18 mouse cellular contexts compared by ENCODE assay signal in the genomic region with DNA sequence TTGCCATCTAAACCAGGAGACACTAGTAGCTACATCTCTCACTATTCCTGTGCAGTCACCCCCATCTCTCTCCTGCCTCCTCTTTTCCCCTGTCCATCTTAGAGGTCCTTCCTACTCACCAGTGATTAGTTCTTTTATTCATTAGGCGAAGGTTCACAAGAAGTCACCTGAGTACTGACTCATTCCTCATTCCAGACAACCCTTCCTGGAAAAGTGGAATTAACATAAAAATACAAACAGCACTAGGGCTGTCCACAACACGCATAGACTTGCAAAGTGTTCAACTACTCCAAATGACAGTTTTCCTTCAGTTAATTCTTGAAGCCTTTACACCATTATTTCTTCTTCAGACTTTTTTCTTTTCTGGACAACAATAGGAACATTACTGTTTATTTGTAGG.
"Had no signal": no experiment of that assay in that cellular context is flagged by ENCODE, and none has a peak within 500 bp of the region (broad histone marks: within the 10 kb centered on the region; RNA-seq: fewer than 3 reads in every experiment).

No protein-coding gene starts in this region.

- H3K36me3 ChIP-seq: midbrain, embryonic 10.5 days; midbrain, embryonic 12.5 days; neural tube, embryonic 13.5 days; neural tube, embryonic 15.5 days had no signal

- H3K27ac ChIP-seq: midbrain, embryonic 10.5 days; midbrain, embryonic 12.5 days; neural tube, embryonic 13.5 days; neural tube, embryonic 15.5 days had no signal

- H3K4me3 ChIP-seq: midbrain, embryonic 10.5 days; midbrain, embryonic 12.5 days; myocyte; neural tube, embryonic 13.5 days; neural tube, embryonic 15.5 days had no signal

- DNase-seq: lung, adult 18-20 months; lung, embryonic 14.5 days; lung, postnatal 10 days; lung, postnatal 4 days; midbrain, embryonic 14.5 days; retina, postnatal 1 day; right cerebral cortex, adult 18-20 months; right cerebral cortex, postnatal 25 days; right cerebral cortex, postnatal 4 days; spleen, adult 18-20 months; thymus, adult 18-20 months; thymus, postnatal 14 days; thymus, postnatal 36 days had no signal

- H3K9me3 ChIP-seq: midbrain, embryonic 10.5 days; midbrain, embryonic 12.5 days; neural tube, embryonic 13.5 days; neural tube, embryonic 15.5 days had no signal

- H3K9ac ChIP-seq: lung, embryonic 14.5 days; midbrain, embryonic 12.5 days; neural tube, embryonic 13.5 days; neural tube, embryonic 15.5 days had no signal

- H3K27me3 ChIP-seq: midbrain, embryonic 12.5 days; neural tube, embryonic 13.5 days; neural tube, embryonic 15.5 days had no signal

- H3K4me1 ChIP-seq: midbrain, embryonic 10.5 days; midbrain, embryonic 12.5 days; neural tube, embryonic 13.5 days; neural tube, embryonic 15.5 days had no signal
